Mouse (Mus musculus) induced T-regulatory cell, adult 2 months (primary cell): ENCODE results near the gene Nit2.

Experiments
- DNase-seq: peaks from one replicate; pipeline ENCODE4 v3.0.0-alpha.2; 2012; ENCODE audit warnings: low read depth

Gene Nit2

GRCm38 (mm10) chr16:57162841-57163240, 4.3 kb downstream of the Nit2 start:
- DNase-seq, result no peak

GRCm38 (mm10) chr16:57159835-57160234, 7.3 kb downstream of the Nit2 start:
- no peak for DNase-seq

DNA sequence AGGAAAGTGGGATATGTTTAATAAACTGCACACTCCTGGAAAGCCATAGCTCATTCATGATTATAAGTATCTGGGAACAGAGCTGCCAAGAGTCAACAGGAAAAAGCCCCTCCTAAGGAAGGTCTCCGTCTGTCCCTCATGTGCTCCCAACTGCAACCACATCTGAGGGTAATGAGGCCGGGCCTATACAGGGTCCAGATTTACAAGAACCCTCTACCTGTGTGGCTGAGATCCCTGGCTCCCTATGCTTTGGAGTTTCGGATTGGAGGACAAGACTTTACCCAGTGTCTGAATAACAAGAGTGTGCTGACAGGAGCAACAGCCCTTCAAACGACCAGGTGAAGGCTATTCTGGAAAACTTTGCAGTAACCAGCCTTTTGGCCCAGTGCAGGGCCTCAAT, 9.4 kb downstream of the Nit2 start:
- no peak for DNase-seq

DNA sequence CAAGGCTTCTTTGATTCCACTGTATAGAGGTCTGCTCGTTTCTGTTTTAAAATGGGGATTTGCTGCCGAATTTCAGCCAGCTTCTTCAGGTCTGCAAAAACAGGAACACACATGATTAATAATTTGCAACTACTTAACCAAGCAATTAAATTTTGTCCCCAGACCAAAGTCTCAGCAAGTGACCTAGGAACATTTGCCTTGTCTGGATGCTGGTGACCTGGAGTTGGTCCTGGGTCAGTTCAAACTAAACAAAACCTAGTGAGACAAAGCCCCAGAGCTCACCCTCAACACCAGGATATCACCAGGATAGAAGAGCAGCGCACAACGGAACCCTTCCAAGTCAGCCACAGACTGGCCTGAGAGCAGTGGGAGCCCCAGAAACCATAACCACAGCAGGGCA, 10.1 kb downstream of the Nit2 start:
- no peak for DNase-seq

- no peak for DNase-seq
These were observed 11.2 kb downstream of the Nit2 start for GRCm38 (mm10) chr16:57155899-57156298.

DNA sequence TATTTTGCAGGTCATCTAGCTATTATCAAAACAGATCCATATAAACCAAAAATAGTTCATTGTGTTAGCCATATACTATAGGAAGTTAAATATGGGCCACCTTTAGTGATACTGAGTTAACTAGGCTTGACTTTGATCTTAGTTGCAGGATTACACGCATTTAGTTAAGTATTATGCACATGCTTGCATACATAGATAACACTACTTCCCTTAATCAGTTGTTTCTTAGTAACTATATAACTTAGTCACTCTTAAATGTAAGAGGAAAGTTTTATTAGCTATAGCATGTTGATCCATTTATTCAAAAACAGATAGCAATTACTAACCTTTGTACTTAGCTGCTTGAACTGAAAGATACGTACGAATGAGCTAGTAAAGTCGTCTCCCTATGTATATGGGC, 15.7 kb downstream of the Nit2 start:
- DNase-seq, result no peak

DNA sequence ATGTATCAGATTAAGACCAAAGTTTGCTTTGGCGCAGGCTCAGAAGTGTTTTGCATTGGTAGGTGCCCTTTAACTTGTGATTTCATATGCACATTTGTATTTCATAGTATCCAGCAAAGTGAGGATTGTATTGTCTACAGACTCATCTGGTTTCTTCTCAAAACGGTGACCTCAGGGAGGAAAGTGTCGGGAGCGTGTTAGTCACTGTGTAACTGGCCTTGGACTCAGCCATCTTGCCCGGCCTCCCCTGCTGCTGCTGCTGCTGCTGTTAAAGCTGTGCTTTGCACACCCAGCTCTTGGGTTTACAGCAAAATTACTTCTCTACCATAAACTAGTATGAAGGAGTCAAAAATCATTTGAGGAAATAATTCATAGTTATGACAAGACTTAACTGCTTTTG, 22.4 kb downstream of the Nit2 start:
- no peak for DNase-seq

DNA sequence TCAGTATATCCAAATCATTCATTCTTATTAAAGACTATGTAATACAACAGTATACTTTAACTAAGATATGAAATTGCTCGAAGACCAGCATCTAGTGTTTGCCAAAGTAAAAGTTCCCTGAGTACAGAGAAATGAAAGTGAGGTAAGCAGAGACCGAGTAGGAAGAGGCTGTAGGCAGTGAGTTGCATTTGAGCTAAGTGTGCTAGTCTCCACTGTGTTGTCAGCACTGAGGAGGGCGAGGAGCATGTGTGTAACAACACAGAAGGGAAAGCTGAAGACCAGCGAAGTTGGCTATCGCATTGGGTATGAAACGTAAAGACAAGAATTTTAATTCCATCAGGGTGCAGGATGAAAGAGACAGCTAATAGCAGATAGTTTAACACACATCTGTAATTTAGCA, 33.5 kb downstream of the Nit2 start:
- no peak for DNase-seq

DNA sequence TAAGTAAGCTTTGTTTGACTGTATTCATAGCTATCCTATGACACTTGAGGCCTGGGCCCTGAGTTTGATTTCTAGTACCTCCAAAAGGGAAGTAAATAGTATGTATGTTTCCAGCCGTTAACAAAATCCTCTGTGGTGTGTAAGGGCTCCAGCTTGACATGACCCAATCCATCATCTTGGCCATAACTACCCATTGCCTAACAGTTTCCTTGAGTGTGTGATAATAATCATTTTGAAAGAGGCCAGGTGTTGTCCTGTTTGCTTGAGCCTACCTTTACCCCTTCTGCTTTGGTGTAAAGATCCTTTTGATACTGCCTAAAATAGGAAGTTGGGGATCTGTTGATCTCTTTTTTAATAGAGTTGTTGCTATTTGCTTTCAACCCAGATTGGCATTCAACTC, 34.8 kb downstream of the Nit2 start:
- DNase-seq, result no peak

GRCm38 (mm10) chr16:57131544-57131943, 35.6 kb downstream of the Nit2 start:
- DNase-seq, result no peak

DNA sequence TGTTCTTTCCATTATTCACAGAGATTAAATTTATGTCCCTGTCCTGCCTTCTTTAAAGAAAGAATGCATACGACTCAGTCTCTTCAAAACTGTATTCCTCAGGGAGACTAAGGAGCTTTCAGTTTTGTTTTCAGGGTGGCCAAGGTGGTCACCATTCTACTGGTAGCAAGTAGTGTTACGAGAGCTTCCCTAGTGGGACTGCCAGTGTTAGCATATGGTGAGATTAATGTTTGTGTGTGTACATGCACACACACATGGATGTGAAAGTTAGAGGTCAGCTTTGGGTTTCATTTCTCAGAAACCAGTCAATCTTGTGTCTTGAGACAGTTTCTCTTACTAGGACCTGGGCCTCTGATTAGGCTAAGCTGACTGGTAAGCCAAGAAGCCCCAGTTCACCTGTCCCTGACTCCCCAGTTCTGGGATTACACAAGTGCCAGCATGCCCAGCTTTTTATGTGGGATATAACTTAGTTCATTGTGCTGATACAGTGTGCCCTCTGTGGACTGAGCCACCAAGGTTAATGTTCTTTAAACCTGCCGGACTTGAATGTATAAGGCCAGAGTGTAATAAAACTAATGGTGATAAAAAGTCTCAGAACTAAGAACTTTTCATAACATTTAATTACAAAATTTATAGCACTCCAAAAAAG, 36.3 kb downstream of the Nit2 start:
- DNase-seq, result peak; percentile 22

DNA sequence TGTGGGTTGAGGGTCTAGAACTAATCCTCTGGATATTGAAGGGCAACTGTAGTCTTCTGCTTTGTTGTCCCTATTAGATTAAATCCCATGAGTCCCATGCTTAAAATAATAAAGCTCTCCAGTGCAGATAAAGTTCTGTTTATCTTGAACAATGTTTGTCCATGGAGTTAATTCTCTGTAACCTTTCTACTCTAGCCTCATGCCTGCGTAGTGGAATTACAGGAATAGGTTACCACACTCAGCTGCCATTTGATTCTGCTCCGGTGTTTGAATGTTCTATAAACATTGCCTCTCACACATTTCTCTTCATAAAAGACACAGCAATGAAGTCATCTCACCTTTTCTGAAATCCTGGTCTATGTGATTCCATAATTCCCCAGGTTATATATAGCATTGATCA, 39.3 kb downstream of the Nit2 start:
- DNase-seq, result no peak

DNA sequence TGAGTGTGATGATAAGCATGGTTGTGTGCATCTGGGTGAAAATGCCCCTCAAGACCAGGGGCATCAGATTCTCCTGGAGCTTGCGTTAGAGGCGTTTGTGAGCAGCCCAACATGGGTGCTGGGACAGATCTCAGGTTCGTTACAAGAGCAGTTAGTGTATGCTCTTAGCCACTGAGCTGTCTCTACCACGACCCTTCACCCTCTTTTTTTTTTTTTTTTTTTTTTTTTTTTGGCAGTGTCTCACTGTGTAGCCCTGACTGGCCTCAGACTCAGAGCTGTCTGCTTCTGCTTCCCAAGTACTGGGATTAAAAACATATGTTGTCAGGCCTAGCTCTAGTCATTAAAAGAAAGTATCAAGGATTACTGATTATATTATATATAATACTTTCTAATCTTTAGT, 40.9 kb downstream of the Nit2 start:
- DNase-seq, result no peak

- peak; percentile 19 for DNase-seq
These were observed 44.3 kb downstream of the Nit2 start for GRCm38 (mm10) chr16:57122682-57123445.

GRCm38 (mm10) chr16:57121816-57122415, 45.2 kb downstream of the Nit2 start:
- DNase-seq, result no peak

DNA sequence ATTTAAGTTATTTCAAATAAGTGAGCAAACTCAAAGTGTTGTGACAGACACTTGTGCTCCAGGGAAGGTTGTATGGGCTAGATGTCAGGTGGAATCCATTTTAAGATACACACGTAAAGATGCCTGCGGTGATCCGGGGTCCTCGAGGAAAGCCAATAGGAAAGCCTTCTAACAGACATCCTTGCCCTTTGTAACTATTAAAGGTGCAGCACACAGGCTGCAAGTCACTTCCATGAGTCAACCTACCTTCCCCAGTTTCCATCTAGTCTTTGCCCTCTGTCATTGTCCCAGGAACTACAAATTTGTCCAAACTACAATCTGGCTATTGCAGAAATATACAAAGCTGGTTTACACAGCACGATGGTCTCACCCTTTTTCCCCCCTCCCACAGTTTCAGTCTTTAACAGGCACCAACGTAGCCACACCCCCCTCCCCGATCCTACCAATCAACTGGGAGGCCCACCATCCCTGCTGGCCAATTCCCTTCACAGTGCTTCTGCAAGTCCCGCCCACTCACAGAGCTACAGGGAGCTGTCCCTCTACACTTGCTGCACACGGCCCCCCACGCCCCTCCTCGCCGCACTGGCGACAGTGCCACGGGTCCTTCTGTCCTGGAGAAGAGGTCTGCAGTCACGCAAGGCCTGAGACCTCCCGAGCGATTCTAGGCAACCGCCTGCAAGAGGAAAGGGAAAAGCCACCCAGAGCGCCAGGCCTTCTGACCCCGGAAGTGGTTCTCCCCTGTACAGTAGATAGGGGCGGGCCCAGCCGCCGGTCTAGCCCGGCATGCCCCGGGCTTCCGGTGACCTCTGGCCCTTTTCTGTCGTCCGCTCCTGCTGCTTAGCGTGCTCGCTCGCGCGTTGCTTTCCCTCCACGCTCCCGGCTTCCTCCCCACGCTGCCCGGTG, 46.0 kb downstream of the Nit2 start, which contains the start of gene Tomm70a:
Tomm70a (plus strand) TSS at position 791 of the 903 bp plus-strand sequence.
- DNase-seq, result peak; percentile 96

DNA sequence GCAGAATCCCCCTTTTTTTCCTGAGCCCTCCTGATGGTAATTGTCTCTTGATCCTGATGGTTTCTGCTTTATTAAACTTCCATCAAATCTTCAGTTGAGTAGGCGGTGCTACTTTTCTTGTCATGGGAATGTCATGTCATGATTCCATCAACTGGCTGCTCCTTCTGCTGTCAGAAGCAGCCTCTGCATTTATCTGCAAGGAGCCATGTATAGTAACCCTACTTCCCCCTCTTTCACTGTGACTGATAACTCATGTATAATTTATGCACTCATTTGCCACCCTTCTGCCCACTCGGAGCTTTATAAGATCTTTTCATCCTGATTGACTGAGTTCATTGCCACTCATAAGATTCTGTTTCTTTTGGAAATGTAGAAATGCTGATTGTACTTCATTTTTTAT, 49.6 kb downstream of the Nit2 start:
- DNase-seq, result no peak

DNA sequence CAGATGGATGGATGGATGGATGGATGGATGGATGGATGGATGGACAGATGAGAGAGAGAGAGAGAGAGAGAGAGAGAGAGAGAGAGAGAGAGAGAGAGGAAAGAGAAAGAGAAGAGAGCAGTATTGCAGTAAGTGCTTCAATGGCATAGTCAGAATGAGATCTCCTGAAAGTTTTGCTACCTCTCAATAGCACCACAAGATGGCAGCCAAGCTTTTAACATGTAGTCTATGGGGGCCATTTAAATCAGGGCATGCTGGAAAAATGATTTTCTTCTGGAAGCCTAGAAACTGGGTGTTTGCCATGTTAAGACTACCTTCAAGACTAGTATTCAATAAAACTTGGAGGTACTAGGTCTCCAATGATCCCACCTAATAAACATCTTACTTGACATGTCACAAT, 51.1 kb downstream of the Nit2 start:
- DNase-seq, result peak; percentile 63
